Mouse (Mus musculus) gastrocnemius, adult 8-10 months (tissue): ENCODE results near the gene Evi2b. TPM values are rescaled to one million over a fixed set of nuclear protein-coding genes. Genes with fewer than 3 reads are reported as not detected.

Source experiments
- DNase-seq, 2 experiments: peaks; one replicate each; pipeline ENCODE4 v3.0.0; 2022; ENCODE audit warnings: low spot score in 2 of 2
- total RNA-seq, 4 experiments: library from RNA; stranded (reverse); gene quantifications; 2 replicates each; pipeline ENCODE4 v1.2.4; 2022

The Evi2b gene
- total RNA-seq: under 1 TPM in 3 of 4 experiments, not detected in 1; 0.27 to 0.45 (median 0.39) TPM

GRCm38 (mm10) chr11:79523560-79524309, at the start of gene Evi2b:
Gene Evi2b (minus strand): TSS chr11:79523762.
- no peak for DNase-seq

- DNase-seq: no peak
Measured at GRCm38 (mm10) chr11:79570319-79570718, 46.8 kb upstream of the Evi2b start.

GRCm38 (mm10) chr11:79568197-79568911, 44.8 kb upstream of the Evi2b start:
- no peak for DNase-seq

- no peak for DNase-seq
Measured at GRCm38 (mm10) chr11:79566947-79567346, 43.4 kb upstream of the Evi2b start.

- DNase-seq: no peak
Measured at GRCm38 (mm10) chr11:79563493-79563892, 39.9 kb upstream of the Evi2b start.

GRCm38 (mm10) chr11:79560536-79560935, 37.0 kb upstream of the Evi2b start:
- no peak for DNase-seq

- DNase-seq: no peak
Measured at GRCm38 (mm10) chr11:79552622-79553021, 29.1 kb upstream of the Evi2b start.

GRCm38 (mm10) chr11:79536293-79536692, 12.7 kb upstream of the Evi2b start:
- no peak for DNase-seq

- DNase-seq: no peak
Measured at GRCm38 (mm10) chr11:79535554-79535953, 12.0 kb upstream of the Evi2b start.

- no peak for DNase-seq
Measured at GRCm38 (mm10) chr11:79533950-79534690, 10.6 kb upstream of the Evi2b start.

GRCm38 (mm10) chr11:79533311-79533710, 9.7 kb upstream of the Evi2b start:
- DNase-seq: no peak

- no peak for DNase-seq
Measured at GRCm38 (mm10) chr11:79531485-79531884, 7.9 kb upstream of the Evi2b start.

- no peak for DNase-seq
Measured at GRCm38 (mm10) chr11:79530774-79531173, 7.2 kb upstream of the Evi2b start.

GRCm38 (mm10) chr11:79530333-79530761, 6.8 kb upstream of the Evi2b start, which contains the start of the genes Evi2 and Evi2a:
Gene Evi2 (minus strand): TSS chr11:79530589.
Gene Evi2a (minus strand): TSS chr11:79530609.
- peak in 1 of 2 experiments; percentile 24 for DNase-seq

- no peak for DNase-seq
Measured at GRCm38 (mm10) chr11:79529736-79530135, 6.2 kb upstream of the Evi2b start.

GRCm38 (mm10) chr11:79529226-79529625, 5.7 kb upstream of the Evi2b start:
- no peak for DNase-seq

GRCm38 (mm10) chr11:79528601-79529000, 5.0 kb upstream of the Evi2b start:
- DNase-seq: no peak

- no peak for DNase-seq
Measured at GRCm38 (mm10) chr11:79527739-79528384, 4.3 kb upstream of the Evi2b start.

- DNase-seq: peak; percentile 40 to 68
Measured at GRCm38 (mm10) chr11:79527015-79527738, 3.6 kb upstream of the Evi2b start.

GRCm38 (mm10) chr11:79526549-79526948, 3.0 kb upstream of the Evi2b start:
- DNase-seq: no peak

- DNase-seq: no peak
Measured at GRCm38 (mm10) chr11:79524310-79524575, 681 bp upstream of the Evi2b start.
